Mouse (Mus musculus): ENCODE data around the gene Slc9a9.

DNA sequence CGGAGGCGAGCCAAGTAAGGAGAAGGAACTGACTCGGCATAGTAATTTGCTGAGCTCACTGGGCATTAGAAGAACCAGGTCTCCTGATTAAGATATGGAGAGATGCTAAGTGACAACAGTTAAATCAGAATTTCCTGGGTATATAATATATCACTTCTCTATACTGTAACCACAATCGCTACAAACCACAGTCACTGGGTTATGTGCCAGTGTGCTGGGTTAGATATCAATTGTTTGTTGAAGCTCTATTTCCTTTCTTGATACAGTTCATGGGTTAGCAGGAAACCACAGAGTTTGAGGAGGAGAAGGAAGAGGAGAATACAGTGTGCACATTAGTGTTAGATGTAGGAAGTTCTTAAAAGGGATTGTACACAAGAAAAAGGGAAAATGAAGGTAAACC is 323.9 kb downstream of the Slc9a9 start:
- TF ChIP-seq POLR2A (IDR thresholded peaks at IDR 0.05; ENCODE audit: borderline replicate concordance, low read depth, low read length) (no peak), CTCF (IDR thresholded peaks at IDR 0.05; ENCODE audit: low read depth, low read length) (no peak)
